Mouse (Mus musculus) MEL-GATA-1-ER (cell line): ENCODE measurements around the gene Cemip2.

ENCODE experiments used
- DNase-seq: peaks from one replicate; pipeline ENCODE4 v3.0.0-alpha.2; 2012; ENCODE audit warnings: low read depth; ENCODE audit errors: extremely low read depth

The Cemip2 gene

GRCm38 (mm10) chr19:21778147-21778917 is at the start of gene Cemip2:
Cemip2 (plus strand) TSS chr19:21778342.
- DNase-seq: peak; percentile 63

GRCm38 (mm10) chr19:21728342-21728741 is 49.8 kb upstream of the Cemip2 start:
- DNase-seq: no peak

- no peak for DNase-seq
Measured at GRCm38 (mm10) chr19:21731887-21732286, 46.3 kb upstream of the Cemip2 start.

- DNase-seq: no peak
Measured at GRCm38 (mm10) chr19:21733176-21733575, 45.0 kb upstream of the Cemip2 start.

GRCm38 (mm10) chr19:21734112-21734511 is 44.0 kb upstream of the Cemip2 start:
- no peak for DNase-seq

- peak; percentile 98 for DNase-seq
Measured at GRCm38 (mm10) chr19:21737446-21737845, 40.7 kb upstream of the Cemip2 start.

GRCm38 (mm10) chr19:21737881-21738590 is 40.1 kb upstream of the Cemip2 start:
- DNase-seq: peak; percentile 83

GRCm38 (mm10) chr19:21738591-21739280 is 39.4 kb upstream of the Cemip2 start:
- no peak for DNase-seq

- DNase-seq: no peak
Measured at GRCm38 (mm10) chr19:21742138-21742537, 36.0 kb upstream of the Cemip2 start.

- no peak for DNase-seq
Measured at GRCm38 (mm10) chr19:21745586-21745985, 32.6 kb upstream of the Cemip2 start.

- peak; percentile 64 for DNase-seq
Measured at GRCm38 (mm10) chr19:21747356-21747755, 30.8 kb upstream of the Cemip2 start.

GRCm38 (mm10) chr19:21750154-21750553 is 28.0 kb upstream of the Cemip2 start:
- peak; percentile 41 for DNase-seq

GRCm38 (mm10) chr19:21761676-21762075 is 16.5 kb upstream of the Cemip2 start:
- DNase-seq: no peak

- DNase-seq: no peak
Measured at GRCm38 (mm10) chr19:21764013-21764412, 14.1 kb upstream of the Cemip2 start.

GRCm38 (mm10) chr19:21764738-21765137 is 13.4 kb upstream of the Cemip2 start:
- no peak for DNase-seq

GRCm38 (mm10) chr19:21767500-21768045 is 10.6 kb upstream of the Cemip2 start:
- no peak for DNase-seq

- no peak for DNase-seq
Measured at GRCm38 (mm10) chr19:21769796-21770195, 8.3 kb upstream of the Cemip2 start.

GRCm38 (mm10) chr19:21771586-21771985 is 6.6 kb upstream of the Cemip2 start:
- DNase-seq: no peak

GRCm38 (mm10) chr19:21773621-21774020 is 4.5 kb upstream of the Cemip2 start:
- DNase-seq: no peak

- DNase-seq: no peak
Measured at GRCm38 (mm10) chr19:21775629-21776028, 2.5 kb upstream of the Cemip2 start.

- DNase-seq: no peak
Measured at GRCm38 (mm10) chr19:21776671-21777070, 1.5 kb upstream of the Cemip2 start.
